Mouse (Mus musculus) testis, postnatal 14 days (tissue): ENCODE measurements around the gene Gm17364.
"Not testable (repeated sequence)": the region's sequence is repeated elsewhere in the genome, so short reads cannot be mapped to it uniquely, and the experiment has no call there.

ENCODE experiments used
- DNase-seq: peaks from one replicate; pipeline ENCODE4 v3.0.0; 2021; ENCODE audit warnings: low spot score

Gene Gm17364

GRCm38 (mm10) chr13:41273927-41274650 is at the start of gene Gm17364:
Gene Gm17364 (minus strand): TSS chr13:41273977.
- DNase-seq = no peak

GRCm38 (mm10) chr13:41321433-41321832 is 47.7 kb upstream of the Gm17364 start:
- no peak for DNase-seq

- no peak for DNase-seq
Measured at GRCm38 (mm10) chr13:41320749-41321148, 47.0 kb upstream of the Gm17364 start.

GRCm38 (mm10) chr13:41302716-41303115 is 28.9 kb upstream of the Gm17364 start:
- DNase-seq = peak; percentile 60

- DNase-seq = no peak
Measured at GRCm38 (mm10) chr13:41300037-41300436, 26.3 kb upstream of the Gm17364 start.

- DNase-seq = no peak
Measured at GRCm38 (mm10) chr13:41298996-41299395, 25.2 kb upstream of the Gm17364 start.

GRCm38 (mm10) chr13:41298533-41298932 is 24.8 kb upstream of the Gm17364 start:
- no peak for DNase-seq

- no peak for DNase-seq
Measured at GRCm38 (mm10) chr13:41296396-41296795, 22.6 kb upstream of the Gm17364 start.

GRCm38 (mm10) chr13:41295886-41296285 is 22.1 kb upstream of the Gm17364 start:
- DNase-seq = no peak

GRCm38 (mm10) chr13:41293595-41293994 is 19.8 kb upstream of the Gm17364 start:
- DNase-seq = no peak

GRCm38 (mm10) chr13:41291466-41291974 is 17.7 kb upstream of the Gm17364 start:
- DNase-seq = no peak

- peak; percentile 37 for DNase-seq
Measured at GRCm38 (mm10) chr13:41286285-41286684, 12.5 kb upstream of the Gm17364 start.

- no peak for DNase-seq
Measured at GRCm38 (mm10) chr13:41285448-41285847, 11.7 kb upstream of the Gm17364 start.

- DNase-seq = peak; percentile 45
Measured at GRCm38 (mm10) chr13:41283256-41283655, 9.5 kb upstream of the Gm17364 start.

GRCm38 (mm10) chr13:41280696-41281095 is 6.9 kb upstream of the Gm17364 start:
- no peak for DNase-seq

GRCm38 (mm10) chr13:41267827-41268408 is 5.9 kb downstream of the Gm17364 start:
- no peak for DNase-seq

GRCm38 (mm10) chr13:41263304-41264006 is 10.3 kb downstream of the Gm17364 start:
- no peak for DNase-seq

GRCm38 (mm10) chr13:41261617-41262016 is 12.2 kb downstream of the Gm17364 start:
- DNase-seq = not testable (repeated sequence)

- no peak for DNase-seq
Measured at GRCm38 (mm10) chr13:41257851-41258250, 15.9 kb downstream of the Gm17364 start.

- DNase-seq = no peak
Measured at GRCm38 (mm10) chr13:41256962-41257361, 16.8 kb downstream of the Gm17364 start.

- DNase-seq = no peak
Measured at GRCm38 (mm10) chr13:41256126-41256525, 17.7 kb downstream of the Gm17364 start.

- DNase-seq = no peak
Measured at GRCm38 (mm10) chr13:41252736-41253135, 21.0 kb downstream of the Gm17364 start.

- no peak for DNase-seq
Measured at GRCm38 (mm10) chr13:41252141-41252540, 21.6 kb downstream of the Gm17364 start.
